In the genomic region with DNA sequence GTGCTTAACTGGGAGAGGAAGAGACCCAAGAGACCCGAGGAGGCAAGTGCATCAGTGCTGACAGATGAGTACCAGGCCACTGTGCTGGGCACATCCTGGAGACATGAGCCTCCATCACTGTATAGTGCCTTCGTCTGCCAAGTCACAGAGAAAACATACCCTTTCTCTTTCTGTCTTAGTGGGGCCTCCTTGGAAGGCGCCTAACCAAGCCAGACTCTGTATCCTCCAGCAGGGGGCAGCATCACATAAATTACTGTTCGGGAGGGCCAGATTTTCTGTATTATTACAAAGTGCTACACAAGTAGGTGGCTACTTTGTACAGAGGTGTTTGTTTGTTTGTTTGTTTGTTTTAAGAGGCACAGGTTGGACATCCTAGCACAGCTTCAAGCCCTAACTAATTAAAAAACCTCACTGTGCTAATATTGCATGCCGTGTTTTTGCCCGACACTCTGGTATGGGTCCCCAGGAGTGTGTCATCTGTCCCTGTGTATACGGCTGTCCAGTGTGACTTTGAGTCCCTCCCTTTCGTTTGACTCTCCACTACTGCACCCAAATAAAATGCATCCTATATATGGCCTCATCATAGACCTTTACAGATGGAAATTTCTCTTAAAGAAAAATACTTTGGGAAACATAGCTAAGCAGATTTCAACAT, we compare ENCODE assay signal across 8 mouse cellular contexts. TPM values are rescaled to one million over a fixed set of nuclear protein-coding genes. Genes with fewer than 3 reads are reported as not detected.
DNase-seq lines count a peak whose midpoint lies in the region; ATAC-seq and TF ChIP-seq lines count a peak whose summit lies in the region.

No protein-coding gene starts in this region.

- dilution Hi-C loops in CH12.LX (cut with MboI; ENCODE audit: extremely low pct_ligation_motif_present, extremely low pct_unique_long_range_greater_than_20kb, low sequenced_read_pairs) = no loop called here

- peak; percentile 37; the same call in 1 of the 2 replicates for ATAC-seq in erythroid progenitor cell, adult 5-6 weeks (replicated peaks; ENCODE audit: low FRiP score, poor library complexity, severe bottlenecking)

- H3K79me2 ChIP-seq in CH12.LX (replicated peaks; ENCODE audit: control insufficient read depth, extremely low read depth, insufficient read depth, poor library complexity, severe bottlenecking) = no peaks in the 10 kb centered on the region

- H3K4me1 ChIP-seq in CH12.LX (ENCODE audit: control insufficient read depth in 1 of 2, insufficient read depth in 2 of 2) = peaks cover 0 to 21% of the 10 kb centered on the region in 2 experiments; a peak in 2 of 4 replicates

- TF ChIP-seq CTCF in CH12.LX (conservative IDR thresholded peaks at IDR 0.05 in 1 of 2, IDR thresholded peaks at IDR 0.05 in 1 of 2; ENCODE audit: low read depth in 2 of 2, low read length in 2 of 2) = peak; percentile 52 to 94
- TF ChIP-seq CTCF in layer of hippocampus, adult 2 months (conservative IDR thresholded peaks at IDR 0.05) = peak; percentile 99

- TF ChIP-seq EP300 in CH12.LX (IDR thresholded peaks at IDR 0.05; ENCODE audit: low read length) = no peak

- no peaks in the 10 kb centered on the region for H3K27me3 ChIP-seq in CH12.LX (replicated peaks)

- H3K9me3 ChIP-seq in CH12.LX (replicated peaks; ENCODE audit: low read length) = no peaks in the 10 kb centered on the region

- TF ChIP-seq RAD21 in CH12.LX (IDR thresholded peaks at IDR 0.05; ENCODE audit: low read depth, low read length) = peak; percentile 96

- H3K4me3 ChIP-seq in CH12.LX (replicated peaks in 1 of 3; ENCODE audit: low read depth in 2 of 3, low read length in 2 of 3, poor library complexity in 1 of 3) = no peak overlapping the region
- H3K4me3 ChIP-seq in layer of hippocampus, adult 2 months = no peak overlapping the region

- no peak overlapping the region for H3K27ac ChIP-seq in CH12.LX (ENCODE audit: insufficient read depth, low read depth)
- no peak overlapping the region for H3K27ac ChIP-seq in layer of hippocampus, adult 2 months

- in situ Hi-C loops in CH12.LX (cut with MboI; ENCODE audit: low pct_ligation_motif_present, low pct_unique_long_range_greater_than_20kb, low sequenced_read_pairs) = no loop called here

- H3K9ac ChIP-seq in CH12.LX (ENCODE audit: insufficient read depth, low read depth) = no peak overlapping the region

- peak; percentile 84 for DNase-seq in CH12.LX (ENCODE audit: extremely low read depth)
- peak; percentile 24 to 46 for DNase-seq in adrenal gland, postnatal 4 days (ENCODE audit: low spot score in 2 of 2)
- peak; percentile 85 for DNase-seq in heart, postnatal 4 days
- peak; percentile 78 to 87 for DNase-seq in layer of hippocampus, adult 2 months (ENCODE audit: low spot score in 2 of 2)
- DNase-seq in lung, postnatal 14 days = peak; percentile 84
- DNase-seq in retina, postnatal 1 day = peak; percentile 82
- peak; percentile 72 to 78 for DNase-seq in thymus, postnatal 36 days

- TF ChIP-seq POLR2A in CH12.LX (IDR thresholded peaks at IDR 0.05; ENCODE audit: low read depth, low read length) = no peak

- no peak overlapping the region for H3K4me2 ChIP-seq in CH12.LX (ENCODE audit: insufficient read depth, low read depth, poor library complexity, severe bottlenecking)

- no peaks in the 10 kb centered on the region for H3K36me3 ChIP-seq in CH12.LX (replicated peaks in 1 of 2; ENCODE audit: control insufficient read depth in 1 of 2, insufficient read depth in 1 of 2, low read length in 1 of 2)

TF ChIP-seq in CH12.LX, 34 proteins besides CTCF, POLR2A, EP300 and RAD21:
- peak; percentile 91 for TF ChIP-seq ZC3H11A (IDR thresholded peaks at IDR 0.05; ENCODE audit: low read depth, low read length)
- no peak for TF ChIP-seq JUND (conservative IDR thresholded peaks at IDR 0.05; ENCODE audit: low read depth, low read length)
- TF ChIP-seq KAT2A (IDR thresholded peaks at IDR 0.05; ENCODE audit: insufficient replicate concordance, low read length) = no peak
- TF ChIP-seq SMC3 (IDR thresholded peaks at IDR 0.05; ENCODE audit: low read depth, low read length) = peak; percentile 98
- TF ChIP-seq TCF12 (IDR thresholded peaks at IDR 0.05; ENCODE audit: low read depth, low read length) = no peak
- TF ChIP-seq GABPA (IDR thresholded peaks at IDR 0.05; ENCODE audit: insufficient replicate concordance, low read depth, low read length) = no peak
- no peak for TF ChIP-seq MEF2A (IDR thresholded peaks at IDR 0.05; ENCODE audit: borderline replicate concordance, low read depth, low read length)

RNA-seq across cellular contexts. Expression of a gene that starts 9.1 kb away (rescaled TPM):
- total RNA-seq in CH12.LX (2012; rRNA removed) = 11.7 and 15.8 TPM in 2 replicates
- total RNA-seq in CH12.LX (2014; rRNA removed) = 23.5 and 26.8 TPM in 2 replicates
- polyA plus RNA-seq in CH12.LX (2012; ENCODE audit: insufficient read length, low read depth) = 18.4 and 18.6 TPM in 2 replicates
- total RNA-seq in adrenal gland, postnatal 4 days (2021) = 10 to 100 TPM; 74.8 to 80.3 TPM
- 17.2 and 28.8 TPM in 2 replicates for total RNA-seq in erythroid progenitor cell, adult 5-6 weeks (2015; ENCODE audit: low replicate concordance)
- total RNA-seq in erythroid progenitor cell, adult 5-6 weeks (2017; ENCODE audit: low replicate concordance) = 15.1 and 16.4 TPM in 2 replicates
- total RNA-seq in heart, postnatal 4 days (2021) = 10 to 100 TPM; 28.0 to 32.3 TPM
- 10 to 100 TPM; 35.1 to 37.2 TPM for total RNA-seq in layer of hippocampus, adult 2 months (2021)

RNA-seq across cellular contexts. Expression of a gene that starts 46.4 kb away (rescaled TPM):
- total RNA-seq in CH12.LX (2012; rRNA removed) (0.38 and 0.68 TPM in 2 replicates), CH12.LX (2014; rRNA removed) (0.16 and 0.23 TPM in 2 replicates)
- polyA plus RNA-seq in CH12.LX (2012; ENCODE audit: insufficient read length, low read depth) = 0.24 and 0.29 TPM in 2 replicates
- 1 to 10 TPM in 1 of 2 experiments, under 1 TPM in 1; 0.25 to 1.0 TPM for total RNA-seq in adrenal gland, postnatal 4 days (2021)
- total RNA-seq in erythroid progenitor cell, adult 5-6 weeks (2015; ENCODE audit: low replicate concordance) = 1.3 and 1.4 TPM in 2 replicates
- 0.90 and 1.1 TPM in 2 replicates for total RNA-seq in erythroid progenitor cell, adult 5-6 weeks (2017; ENCODE audit: low replicate concordance)
- total RNA-seq in heart, postnatal 4 days (2021) = under 1 TPM; 0.07 to 0.20 TPM
- under 1 TPM; 0.26 to 0.29 TPM for total RNA-seq in layer of hippocampus, adult 2 months (2021)

Comparison
In these comparisons a context has a peak if more than half of its experiments do, and no peak if none do; other contexts are left out.
1. DNase-seq: peak in every context shown above with its lines; median percentile 85 in heart, postnatal 4 days; 84 in CH12.LX; 84 in lung, postnatal 14 days; 82 in layer of hippocampus, adult 2 months; 82 in retina, postnatal 1 day; 75 in thymus, postnatal 36 days; 35 in adrenal gland, postnatal 4 days.